Mouse (Mus musculus) NIH3T3 (cell line): ENCODE measurements around the gene Panx2.

Experiments
- DNase-seq: peaks from one replicate; pipeline ENCODE4 v3.0.0-alpha.2; 2012; ENCODE audit warnings: low read depth

The Panx2 gene

GRCm38 (mm10) chr15:89059161-89059931, at the start of gene Panx2:
TSS of gene Panx2 (plus strand) at chr15:89059734.
- no peak for DNase-seq

- DNase-seq = no peak
These were observed 42.8 kb upstream of the Panx2 start for GRCm38 (mm10) chr15:89016722-89017121.

- DNase-seq = no peak
These were observed 39.4 kb upstream of the Panx2 start for GRCm38 (mm10) chr15:89020085-89020484.

GRCm38 (mm10) chr15:89020492-89020891, 39.0 kb upstream of the Panx2 start:
- DNase-seq = no peak

GRCm38 (mm10) chr15:89044381-89044780, 15.2 kb upstream of the Panx2 start:
- DNase-seq = no peak

- DNase-seq = no peak
These were observed 13.2 kb upstream of the Panx2 start for GRCm38 (mm10) chr15:89046356-89046755.

- DNase-seq = no peak
These were observed 4.9 kb upstream of the Panx2 start for GRCm38 (mm10) chr15:89054666-89055065.

- no peak for DNase-seq
These were observed 798 bp upstream of the Panx2 start for GRCm38 (mm10) chr15:89058736-89059135.

- DNase-seq = no peak
These were observed 623 bp downstream of the Panx2 start for GRCm38 (mm10) chr15:89060032-89060681.

GRCm38 (mm10) chr15:89060811-89061460, 1.4 kb downstream of the Panx2 start:
- no peak for DNase-seq

- no peak for DNase-seq
These were observed 2.4 kb downstream of the Panx2 start for GRCm38 (mm10) chr15:89061761-89062517.

- no peak for DNase-seq
These were observed 3.0 kb downstream of the Panx2 start for GRCm38 (mm10) chr15:89062518-89062910.

- DNase-seq = no peak
These were observed 3.5 kb downstream of the Panx2 start for GRCm38 (mm10) chr15:89063001-89063400.

- DNase-seq = no peak
These were observed 4.0 kb downstream of the Panx2 start for GRCm38 (mm10) chr15:89063536-89063935.

GRCm38 (mm10) chr15:89064891-89065290, 5.4 kb downstream of the Panx2 start:
- DNase-seq = no peak

- no peak for DNase-seq
These were observed 8.1 kb downstream of the Panx2 start for GRCm38 (mm10) chr15:89067609-89068008.

GRCm38 (mm10) chr15:89068226-89068625, 8.7 kb downstream of the Panx2 start:
- DNase-seq = no peak

- DNase-seq = no peak
These were observed 9.9 kb downstream of the Panx2 start for GRCm38 (mm10) chr15:89069336-89069840.

- no peak for DNase-seq
These were observed 11.1 kb downstream of the Panx2 start for GRCm38 (mm10) chr15:89070606-89071005.

GRCm38 (mm10) chr15:89073993-89074603, 14.6 kb downstream of the Panx2 start:
- DNase-seq = no peak

- peak; percentile 64 for DNase-seq
These were observed 15.3 kb downstream of the Panx2 start, which contains the start of gene Trabd for GRCm38 (mm10) chr15:89074613-89075477. TSS of gene Trabd (plus strand) at chr15:89075124.
